Mouse (Mus musculus): ENCODE measurements around the gene Zfp13.

- TF ChIP-seq ZNF384 (IDR thresholded peaks at IDR 0.05; ENCODE audit: low read depth, low read length), result no peak
- TF ChIP-seq MAFK (IDR thresholded peaks at IDR 0.05; ENCODE audit: insufficient read depth, low read depth, low read length), result no peak
- TF ChIP-seq CHD2 (IDR thresholded peaks at IDR 0.05; ENCODE audit: low read depth, low read length), result no peak
- no peak for TF ChIP-seq HCFC1 (IDR thresholded peaks at IDR 0.05; ENCODE audit: borderline replicate concordance, insufficient read depth, low read length)
Measured at GRCm38 (mm10) chr17:23545841-23546240, 53.4 kb downstream of the Zfp13 start.
